Mouse (Mus musculus) myocyte (in vitro differentiated cells): Measurements from ENCODE around the gene Fkbp3. TPM values are rescaled to one million over a fixed set of nuclear protein-coding genes. Genes with fewer than 3 reads are reported as not detected.
A peak's percentile ranks its signal among the peaks of the same experiment; 100 is the strongest.

Experiments used
- H3K27me3 ChIP-seq: one replicate; pipeline ENCODE4 v1.6.1; 2011; ENCODE audit not compliant: control insufficient read depth, insufficient read depth, insufficient read length
- H3K36me3 ChIP-seq: one replicate; pipeline ENCODE4 v1.6.1; 2011; ENCODE audit not compliant: control insufficient read depth, insufficient read depth
- H3K4me2 ChIP-seq: one replicate; pipeline ENCODE4 v1.6.1; 2011; ENCODE audit warnings: low read depth, control low read depth
- H3K4me3 ChIP-seq: one replicate; pipeline ENCODE4 v1.5.1; 2011; ENCODE audit warnings: mild to moderate bottlenecking, control low read depth, moderate library complexity
- H3K79me2 ChIP-seq: one replicate; pipeline ENCODE4 v1.6.1; 2011; ENCODE audit not compliant: control insufficient read depth, insufficient read depth
- H3ac ChIP-seq: one replicate; pipeline ENCODE4 v1.6.1; 2011; ENCODE audit not compliant: control insufficient read depth, insufficient read length
- CEBPB ChIP-seq: IDR thresholded peaks from 2 replicates; pipeline ENCODE4 v1.6.1; 2011; ENCODE audit warnings: mild to moderate bottlenecking, moderate library complexity; ENCODE audit not compliant: poor library complexity, insufficient read depth, severe bottlenecking
- E2F4 ChIP-seq: IDR thresholded peaks from one replicate; pipeline ENCODE4 v1.6.1; 2011; ENCODE audit warnings: mild to moderate bottlenecking, control low read depth, moderate library complexity; ENCODE audit not compliant: insufficient read depth
- MAX ChIP-seq: IDR thresholded peaks from one replicate; pipeline ENCODE4 v1.6.1; 2011; ENCODE audit warnings: low read depth, mild to moderate bottlenecking, control low read depth
- MYOD1 ChIP-seq, 3 experiments: IDR thresholded peaks; one replicate each; pipeline ENCODE4 v1.6.1; 2011; ENCODE audit warnings: control low read depth in 2 of 3, low read depth in 2 of 3, mild to moderate bottlenecking in 2 of 3, moderate library complexity in 1 of 3; ENCODE audit not compliant: insufficient read length in 2 of 3, control insufficient read depth in 1 of 3
- MYOG ChIP-seq, 3 experiments: IDR thresholded peaks; one replicate each; pipeline ENCODE4 v1.6.1; 2011; ENCODE audit warnings: control low read depth in 2 of 3, low read depth in 2 of 3, mild to moderate bottlenecking in 2 of 3; ENCODE audit not compliant: insufficient read length in 2 of 3, control insufficient read depth in 1 of 3, insufficient read depth in 1 of 3
- POLR2A ChIP-seq: IDR thresholded peaks from one replicate; pipeline ENCODE4 v1.6.1; 2011; ENCODE audit warnings: low read depth, mild to moderate bottlenecking, control low read depth, moderate library complexity; ENCODE audit not compliant: insufficient read length
- POLR2AphosphoS2 ChIP-seq: IDR thresholded peaks from one replicate; pipeline ENCODE4 v1.6.1; 2011; ENCODE audit warnings: low read depth, control low read depth; ENCODE audit not compliant: insufficient read length
- REST ChIP-seq: IDR thresholded peaks from one replicate; pipeline ENCODE4 v1.6.1; 2011; ENCODE audit warnings: mild to moderate bottlenecking, control low read depth, moderate library complexity; ENCODE audit not compliant: insufficient read depth, insufficient read length
- SRF ChIP-seq: IDR thresholded peaks from one replicate; pipeline ENCODE4 v1.6.1; 2011; ENCODE audit warnings: low read depth; ENCODE audit not compliant: control insufficient read depth, insufficient read length
- TCF12 ChIP-seq: IDR thresholded peaks from one replicate; pipeline ENCODE4 v1.6.1; 2011; ENCODE audit warnings: mild to moderate bottlenecking, control low read depth; ENCODE audit not compliant: poor library complexity, insufficient read depth, severe bottlenecking
- TCF3 ChIP-seq: IDR thresholded peaks from one replicate; pipeline ENCODE4 v1.6.1; 2011; ENCODE audit warnings: low read depth, control low read depth; ENCODE audit not compliant: insufficient read length
- USF1 ChIP-seq: IDR thresholded peaks from one replicate; pipeline ENCODE4 v1.6.1; 2011; ENCODE audit warnings: low read depth, mild to moderate bottlenecking, control low read depth, moderate library complexity
- polyA plus RNA-seq: library from polyadenylated mRNA; unstranded; fragments of >200 nt; fragmentation: generic; extraction: Trizol; gene quantifications from one replicate; pipeline ENCODE4 v1.2.1, GENCODE M21; 2012; ENCODE audit warnings: missing spikeins

The Fkbp3 gene
- polyA plus RNA-seq, 1 experiment = 77.9 TPM

DNA sequence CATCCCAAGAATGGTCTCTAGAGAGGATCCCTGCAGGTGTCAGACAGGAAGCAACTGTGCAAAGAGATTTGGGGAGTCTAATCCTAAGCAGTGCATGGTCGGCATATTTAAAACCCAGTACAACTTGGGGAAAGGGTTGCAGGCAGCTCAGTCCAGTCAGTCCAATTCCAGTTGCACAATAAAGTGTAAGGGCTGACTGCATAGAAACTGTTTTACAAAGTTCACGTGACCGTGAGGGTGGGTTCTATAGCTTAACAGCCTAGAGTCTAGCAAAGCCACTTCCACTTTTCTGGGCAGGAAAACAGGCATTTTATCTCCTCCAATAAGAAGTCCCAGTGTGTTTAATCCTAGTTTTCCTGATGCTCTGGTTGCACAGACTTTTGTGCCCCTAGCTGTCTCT, 37.7 kb upstream of the Fkbp3 start:
- TF ChIP-seq MAX = no peak
- TF ChIP-seq SRF = no peak
- TF ChIP-seq CEBPB = no peak
- no peak for TF ChIP-seq MYOG (IDR thresholded peaks at IDR 0.05; ENCODE audit: control insufficient read depth in 1 of 3, insufficient read depth in 1 of 3, insufficient read length in 2 of 3, low read depth in 2 of 3)
- TF ChIP-seq POLR2A = no peak
- TF ChIP-seq USF1 = no peak
- TF ChIP-seq POLR2AphosphoS2 = no peak
- no peak for TF ChIP-seq MYOD1 (IDR thresholded peaks at IDR 0.05; ENCODE audit: control insufficient read depth in 1 of 3, insufficient read length in 2 of 3, low read depth in 2 of 3)
- TF ChIP-seq TCF3 = no peak
- TF ChIP-seq REST = no peak
- TF ChIP-seq TCF12 = no peak

DNA sequence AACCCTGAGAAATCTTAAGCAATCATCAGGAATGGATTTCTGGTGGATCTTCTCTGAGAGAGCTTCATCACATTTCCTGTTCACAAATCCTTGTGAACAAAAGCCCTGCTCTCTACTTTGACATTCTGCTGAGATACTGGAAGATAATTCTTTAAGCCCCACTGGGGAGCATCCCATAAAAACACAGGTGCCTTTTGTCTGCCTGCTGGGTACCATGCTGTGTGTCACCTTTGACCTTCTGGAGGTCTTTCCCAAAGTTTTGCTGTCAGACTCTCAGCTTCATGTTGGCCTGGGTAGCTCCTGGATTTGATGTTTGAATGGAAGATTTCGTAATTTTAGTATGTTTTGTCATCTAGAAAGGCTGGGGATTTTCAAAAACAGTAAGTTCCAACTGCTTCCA, 34.9 kb upstream of the Fkbp3 start:
- Histone ChIP-seq H3K4me3 (no peak overlapping the region), H3K4me2 (no peak overlapping the region), H3K36me3 (peaks cover 16% of the 10 kb centered on the region), H3K79me2 (no peaks in the 10 kb centered on the region), H3K27me3 (no peaks in the 10 kb centered on the region), H3ac (no peak overlapping the region)
- TF ChIP-seq POLR2AphosphoS2 (no peak), TCF12 (no peak), TCF3 (no peak), POLR2A (no peak), E2F4 (no peak), REST (no peak), MYOD1 (IDR thresholded peaks at IDR 0.05; ENCODE audit: control insufficient read depth in 1 of 3, insufficient read length in 2 of 3, low read depth in 2 of 3) (no peak), SRF (no peak)

More for the DNA sequence above, 37.7 kb upstream of the Fkbp3 start:
- Histone ChIP-seq H3ac (no peak overlapping the region), H3K4me3 (no peak overlapping the region), H3K36me3 (peaks cover 4% of the 10 kb centered on the region), H3K27me3 (no peaks in the 10 kb centered on the region), H3K4me2 (no peak overlapping the region), H3K79me2 (no peaks in the 10 kb centered on the region)

DNA sequence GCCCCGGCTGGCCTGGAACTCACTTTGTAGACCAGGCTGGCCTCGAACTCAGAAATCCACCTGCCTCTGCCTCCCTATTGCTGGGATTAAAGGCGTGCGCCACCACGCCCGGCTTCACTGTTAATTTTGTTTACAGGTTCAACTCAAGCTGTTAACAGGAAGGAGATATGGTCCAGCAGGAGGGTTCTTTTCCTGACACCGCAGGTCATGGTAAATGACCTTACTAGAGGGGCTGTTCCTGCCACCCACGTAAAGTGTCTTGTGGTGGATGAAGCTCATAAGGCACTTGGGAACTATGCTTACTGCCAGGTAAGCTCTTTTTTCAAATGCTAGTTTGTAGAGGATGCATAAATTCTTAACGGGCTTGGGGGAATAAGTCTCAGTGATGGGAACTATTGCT, 3.1 kb upstream of the Fkbp3 start:
- no peak overlapping the region for H3ac ChIP-seq
- peaks cover 21% of the 10 kb centered on the region for H3K79me2 ChIP-seq
- peak overlapping the region; percentile 72 for H3K4me3 ChIP-seq
- H3K4me2 ChIP-seq = peak overlapping the region; percentile 16
- no peak for TF ChIP-seq TCF3
- no peak for TF ChIP-seq MYOD1 (IDR thresholded peaks at IDR 0.05; ENCODE audit: control insufficient read depth in 1 of 3, insufficient read length in 2 of 3, low read depth in 2 of 3)
- TF ChIP-seq TCF12 = no peak
- TF ChIP-seq E2F4 = no peak
- no peak for TF ChIP-seq POLR2A
- TF ChIP-seq MAX = no peak
- TF ChIP-seq SRF = no peak
- TF ChIP-seq REST = no peak
- no peak for TF ChIP-seq MYOG (IDR thresholded peaks at IDR 0.05; ENCODE audit: control insufficient read depth in 1 of 3, insufficient read depth in 1 of 3, insufficient read length in 2 of 3, low read depth in 2 of 3)
- no peak for TF ChIP-seq POLR2AphosphoS2
- TF ChIP-seq USF1 = no peak
- TF ChIP-seq CEBPB = no peak
- H3K36me3 ChIP-seq = no peaks in the 10 kb centered on the region
- no peaks in the 10 kb centered on the region for H3K27me3 ChIP-seq

DNA sequence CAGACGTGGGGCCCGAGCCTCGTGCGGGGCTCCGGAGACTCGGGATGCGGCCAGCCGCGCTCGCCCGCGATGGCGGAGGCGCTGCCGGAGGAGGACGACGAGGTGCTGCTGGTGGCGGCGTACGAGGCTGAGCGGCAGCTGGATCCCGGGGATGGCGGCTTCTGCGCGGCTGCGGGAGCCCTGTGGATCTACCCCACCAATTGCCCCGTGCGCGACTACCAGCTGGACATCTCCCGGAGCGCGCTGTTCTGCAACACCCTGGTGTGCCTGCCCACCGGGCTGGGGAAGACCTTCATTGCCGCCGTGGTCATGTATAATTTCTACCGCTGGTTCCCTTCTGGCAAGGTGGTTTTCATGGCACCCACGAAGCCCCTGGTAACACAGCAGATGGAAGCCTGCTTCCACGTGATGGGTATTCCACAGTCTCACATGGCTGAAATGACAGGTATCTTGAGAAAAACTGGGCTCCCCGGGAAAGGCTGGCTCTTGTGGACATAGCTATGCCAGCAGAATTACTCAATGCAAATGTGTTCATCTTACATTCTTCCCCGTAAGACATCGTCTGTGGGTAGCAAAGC, 2.0 kb upstream of the Fkbp3 start:
- TF ChIP-seq TCF12 (no peak), MYOD1 (IDR thresholded peaks at IDR 0.05; ENCODE audit: control insufficient read depth in 1 of 3, insufficient read length in 2 of 3, low read depth in 2 of 3) (peak in 1 of 3 experiments; percentile 22), USF1 (no peak), CEBPB (no peak), SRF (no peak), TCF3 (no peak), E2F4 (no peak), MYOG (IDR thresholded peaks at IDR 0.05; ENCODE audit: control insufficient read depth in 1 of 3, insufficient read depth in 1 of 3, insufficient read length in 2 of 3, low read depth in 2 of 3) (no peak)

DNA sequence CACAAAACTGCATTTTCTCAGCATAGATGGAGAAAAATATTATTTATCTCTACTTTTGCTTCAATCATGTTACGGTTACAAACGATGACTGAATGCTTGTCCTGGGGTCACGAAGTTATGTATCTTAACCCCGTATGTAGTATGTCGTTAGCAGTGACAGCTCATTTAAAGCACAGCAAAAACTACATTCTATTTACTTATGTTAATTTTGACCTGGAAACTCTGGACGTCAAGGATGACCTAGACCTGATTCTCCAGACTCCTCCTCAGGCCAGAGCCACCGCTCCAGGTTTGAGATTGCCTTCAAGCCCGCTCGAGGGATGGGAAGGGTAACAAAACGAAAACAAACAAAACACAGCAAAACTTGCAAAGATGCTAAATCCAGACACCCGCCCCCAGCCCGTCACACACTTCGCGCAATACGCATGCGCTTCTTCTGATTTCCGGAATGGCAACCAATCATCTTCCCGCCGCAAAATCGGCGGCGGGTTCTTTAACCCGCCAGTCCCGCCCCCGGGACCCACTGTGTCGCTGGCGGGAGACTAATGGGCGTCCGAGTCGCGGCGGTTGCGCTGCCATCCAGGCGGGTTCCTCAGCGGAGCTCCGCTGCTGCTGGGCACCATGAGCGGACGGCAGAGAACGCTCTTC, 1.4 kb upstream of the Fkbp3 start, which contains the start of gene Fancm:
TSS of gene Fancm (plus strand) at position 519 of the 648 bp plus-strand sequence.
- Histone ChIP-seq H3K36me3 (peaks cover 6% of the 10 kb centered on the region), H3K4me3 (peak within 1 kb of the TSS; percentile 72), H3K4me2 (peak within 1 kb of the TSS; percentile 93), H3K79me2 (peaks cover 31% of the 10 kb centered on the region), H3ac (peak within 1 kb of the TSS; percentile 64), H3K27me3 (no peaks in the 10 kb centered on the region)
- TF ChIP-seq POLR2A = peak; percentile 69
- TF ChIP-seq POLR2AphosphoS2 = peak; percentile 56
- no peak for TF ChIP-seq CEBPB
- no peak for TF ChIP-seq SRF
- TF ChIP-seq MYOG (IDR thresholded peaks at IDR 0.05; ENCODE audit: control insufficient read depth in 1 of 3, insufficient read depth in 1 of 3, insufficient read length in 2 of 3, low read depth in 2 of 3) = no peak
- TF ChIP-seq TCF3 = no peak
- TF ChIP-seq MYOD1 (IDR thresholded peaks at IDR 0.05; ENCODE audit: control insufficient read depth in 1 of 3, insufficient read length in 2 of 3, low read depth in 2 of 3) = no peak
- peak; percentile 89 for TF ChIP-seq E2F4
- TF ChIP-seq MAX = no peak
- TF ChIP-seq TCF12 = no peak
- TF ChIP-seq USF1 = no peak
- no peak for TF ChIP-seq REST

More for the DNA sequence above, 2.0 kb upstream of the Fkbp3 start:
- no peaks in the 10 kb centered on the region for H3K27me3 ChIP-seq
- H3K36me3 ChIP-seq = no peaks in the 10 kb centered on the region
- peak overlapping the region; percentile 72 for H3K4me3 ChIP-seq
- peaks cover 27% of the 10 kb centered on the region for H3K79me2 ChIP-seq
- H3ac ChIP-seq = peak overlapping the region; percentile 35
- peak overlapping the region; percentile 87 for H3K4me2 ChIP-seq
